Mouse (Mus musculus) granulocyte monocyte progenitor cell, adult 5-6 weeks (primary cell): ENCODE measurements around the gene Slc7a10. TPM values are rescaled to one million over a fixed set of nuclear protein-coding genes. Genes with fewer than 3 reads are reported as not detected.

ENCODE experiments used
- ATAC-seq: replicated peaks from 2 replicates; pipeline ENCODE4 v1.8.0; 2016; ENCODE audit warnings: mild to moderate bottlenecking, moderate TSS enrichment, inconsistent platforms; ENCODE audit not compliant: poor library complexity, severe bottlenecking
- total RNA-seq, 2 experiments: library from RNA; stranded (forward) in 1 of 2; stranded (reverse) in 1 of 2; fragments of 200-712, 200-1000 nt in 1 of 2; fragments of >200 nt in 1 of 2; fragmentation: Nextera tagmentation in 1 of 2; gene quantifications; 2 replicates each; pipeline ENCODE4 v1.2.3; 2014 to 2017

The Slc7a10 gene
- not detected in 2 replicates for total RNA-seq (2014; fragmentation: Nextera tagmentation)
- not detected in 2 replicates for total RNA-seq (2017)

DNA sequence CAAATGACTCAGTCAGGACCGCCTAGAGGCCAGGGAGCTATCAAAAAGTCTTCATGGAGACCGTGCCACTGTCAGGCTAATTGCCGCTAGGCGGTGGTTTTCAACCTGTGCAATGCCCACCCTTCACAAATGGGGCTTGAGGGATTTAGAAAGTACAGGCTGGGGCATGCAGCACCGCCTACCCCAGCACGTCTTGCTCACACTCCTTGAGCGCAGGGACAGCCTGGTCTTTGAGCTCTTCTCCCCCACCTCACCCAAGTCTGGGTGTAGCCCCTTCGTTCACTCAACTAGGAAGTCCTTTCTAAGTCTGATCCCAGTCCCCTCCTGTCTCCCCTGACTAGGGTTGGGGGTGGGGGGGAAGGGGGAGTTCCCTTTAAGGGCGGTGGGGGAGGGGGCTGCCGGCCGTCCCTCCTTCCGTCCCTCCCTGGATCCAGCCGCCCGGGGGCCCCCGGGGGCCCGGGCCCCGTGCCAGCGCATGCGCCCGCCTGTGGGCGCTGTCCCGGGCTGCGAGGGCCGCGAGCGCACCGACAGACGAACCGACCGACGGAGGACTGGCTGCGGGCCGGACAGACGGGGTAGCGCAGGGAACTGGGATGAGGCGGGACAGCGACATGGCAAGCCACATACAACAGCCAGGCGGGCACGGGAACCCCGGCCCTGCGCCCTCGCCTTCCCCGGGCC lies at the start of gene Slc7a10:
Slc7a10 (plus strand) TSS at position 497 of the 681 bp plus-strand sequence.
- ATAC-seq: 0 out of 2 replicates have a peak, but pooled peaks have one; percentile 26

GRCm38 (mm10) chr7:35137524-35137923 lies 48.7 kb upstream of the Slc7a10 start:
- ATAC-seq: peak; percentile 65

DNA sequence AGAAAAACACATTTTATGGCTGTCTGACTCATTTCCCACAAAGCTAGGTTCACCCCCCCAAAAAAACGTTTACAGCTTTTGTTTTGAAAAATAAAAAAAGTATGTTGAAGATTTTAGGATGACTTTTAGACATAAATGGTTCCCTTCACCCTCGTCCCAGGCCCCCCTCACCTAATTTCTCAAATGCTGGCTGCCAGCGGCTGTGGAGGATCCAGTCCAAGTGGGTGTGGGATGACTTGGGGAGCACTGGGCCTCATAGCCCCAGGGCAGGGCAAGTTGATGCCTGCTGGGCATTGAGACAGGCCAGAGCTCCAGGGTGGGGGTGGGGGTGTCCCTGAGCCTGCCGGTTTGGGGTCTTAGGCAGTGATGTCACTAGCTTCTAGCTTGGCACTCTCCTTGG lies 47.7 kb upstream of the Slc7a10 start:
- ATAC-seq: no peak

GRCm38 (mm10) chr7:35139880-35140279 lies 46.3 kb upstream of the Slc7a10 start:
- ATAC-seq: peak; percentile 67

DNA sequence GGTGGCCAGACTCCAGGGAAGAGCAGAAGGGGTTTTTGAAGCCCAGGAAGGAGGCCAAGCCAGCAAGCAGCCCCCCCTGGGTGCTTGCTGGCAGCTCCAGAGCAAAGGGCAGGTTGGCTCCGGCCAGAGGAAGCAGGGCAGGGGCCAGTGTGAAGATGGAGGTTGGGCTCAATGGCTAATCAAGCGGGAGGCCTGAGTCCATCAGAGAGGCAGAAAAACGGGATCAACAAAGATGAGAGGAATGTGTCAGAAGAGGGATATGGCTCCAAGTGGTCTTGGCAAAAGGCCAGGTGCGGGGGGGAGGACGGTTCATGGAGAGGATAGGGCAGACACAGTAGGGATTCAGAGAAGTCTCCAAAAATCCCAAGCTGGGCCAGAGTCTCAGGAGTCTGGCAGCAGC lies 44.7 kb upstream of the Slc7a10 start:
- ATAC-seq: no peak

DNA sequence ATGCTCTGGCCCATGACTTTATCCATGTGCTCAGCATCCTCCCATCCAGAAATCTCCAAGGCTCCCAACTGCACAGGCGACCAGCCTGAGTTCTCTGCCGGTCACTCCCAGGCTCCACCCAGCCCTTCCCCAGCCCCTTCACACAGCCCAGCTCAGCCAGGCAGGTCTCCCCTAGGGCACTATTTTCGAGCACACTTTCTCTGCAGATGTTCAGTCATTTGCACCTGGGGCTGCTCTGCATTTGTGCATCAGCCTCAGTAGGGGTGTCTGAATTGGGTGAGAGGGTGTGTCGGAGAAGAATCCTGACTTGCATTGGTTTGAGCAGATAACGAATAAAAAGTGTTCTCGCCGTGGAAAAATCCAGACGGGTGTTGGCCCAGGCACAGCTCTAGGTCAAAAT lies 43.7 kb upstream of the Slc7a10 start:
- no peak for ATAC-seq

- 0 out of 2 replicates have a peak, but pooled peaks have one; percentile 6 for ATAC-seq
Measured at GRCm38 (mm10) chr7:35143864-35144618, 42.1 kb upstream of the Slc7a10 start.

DNA sequence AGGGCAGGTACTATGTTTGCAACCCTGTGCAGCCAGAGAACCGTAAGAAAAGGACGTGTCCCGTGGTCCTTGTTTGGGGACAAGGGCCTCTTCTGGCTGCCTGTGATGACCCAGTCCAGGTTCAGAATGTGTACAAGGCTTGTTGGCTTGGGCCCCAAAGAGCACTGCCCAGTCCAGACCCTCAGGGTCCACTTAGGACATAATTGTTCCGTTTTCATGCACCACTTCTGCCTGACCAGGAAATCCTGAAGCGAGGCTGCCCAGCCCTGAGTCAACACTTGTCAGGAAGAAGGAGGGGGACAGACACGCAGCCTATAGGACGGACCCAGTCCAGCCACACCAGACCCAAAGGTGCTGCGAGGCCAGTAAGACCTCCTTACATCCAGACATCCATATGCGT lies 41.1 kb upstream of the Slc7a10 start:
- peak; percentile 41 for ATAC-seq

- ATAC-seq: no peak
Measured at GRCm38 (mm10) chr7:35146269-35146668, 39.9 kb upstream of the Slc7a10 start.

DNA sequence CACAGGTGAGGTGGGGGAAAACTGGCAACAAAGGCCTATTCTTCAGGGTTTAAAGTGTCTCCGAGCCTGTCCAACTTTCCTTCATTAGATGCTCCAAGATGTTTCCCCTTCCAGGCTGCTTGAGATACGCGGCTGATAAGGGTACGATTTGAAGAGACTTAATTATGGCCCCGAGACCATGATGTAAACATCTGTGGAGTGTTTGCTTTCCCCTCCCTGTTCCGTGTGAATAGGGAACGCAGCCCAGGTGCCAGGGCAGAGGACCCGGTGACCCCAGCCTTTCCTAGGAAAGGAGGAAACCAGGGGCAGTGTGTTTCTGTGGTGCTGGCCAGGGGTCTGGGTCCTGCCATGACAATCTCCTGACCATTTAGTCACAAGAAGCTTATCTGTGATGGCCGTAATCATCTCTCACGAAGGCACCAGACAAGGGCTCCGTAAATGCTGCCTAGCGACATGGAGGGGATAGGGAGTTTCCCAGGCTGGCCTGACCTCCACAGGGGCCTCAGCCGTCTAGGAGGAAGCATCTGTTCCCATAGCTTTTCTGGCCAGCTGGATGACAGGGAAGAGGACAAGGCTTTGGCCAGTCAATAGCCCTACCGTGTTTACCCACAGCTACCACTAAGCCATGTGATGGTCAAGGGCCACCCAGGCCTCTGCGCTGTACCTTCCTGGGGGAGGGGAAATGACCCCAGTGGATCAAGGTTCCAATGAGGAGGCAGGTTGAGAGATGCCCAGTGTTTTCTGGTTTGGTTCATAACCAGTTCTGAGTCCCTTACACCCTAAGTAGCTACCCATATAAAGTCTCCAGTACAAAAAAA lies 36.4 kb upstream of the Slc7a10 start:
- ATAC-seq: no peak

DNA sequence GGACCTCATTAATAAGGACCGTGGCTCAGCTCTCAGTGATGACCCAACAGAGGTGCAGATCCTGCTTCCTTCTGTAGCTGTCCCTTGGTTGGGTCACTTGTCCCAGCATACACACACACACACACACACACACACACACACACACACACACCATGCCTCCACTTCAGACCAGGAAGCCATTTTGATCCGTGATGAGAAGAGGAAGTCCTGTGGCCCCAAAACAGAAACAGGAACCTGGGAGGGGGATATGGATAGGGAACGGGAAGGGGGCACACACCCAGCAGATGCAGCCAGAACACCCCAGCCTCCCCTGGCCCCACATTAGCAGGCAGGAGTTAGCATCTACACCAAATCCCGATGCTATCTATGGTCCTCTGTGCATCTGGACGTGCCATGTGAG lies 35.3 kb upstream of the Slc7a10 start:
- ATAC-seq: peak; percentile 65

GRCm38 (mm10) chr7:35154449-35154848 lies 31.7 kb upstream of the Slc7a10 start:
- peak; percentile 11 for ATAC-seq

DNA sequence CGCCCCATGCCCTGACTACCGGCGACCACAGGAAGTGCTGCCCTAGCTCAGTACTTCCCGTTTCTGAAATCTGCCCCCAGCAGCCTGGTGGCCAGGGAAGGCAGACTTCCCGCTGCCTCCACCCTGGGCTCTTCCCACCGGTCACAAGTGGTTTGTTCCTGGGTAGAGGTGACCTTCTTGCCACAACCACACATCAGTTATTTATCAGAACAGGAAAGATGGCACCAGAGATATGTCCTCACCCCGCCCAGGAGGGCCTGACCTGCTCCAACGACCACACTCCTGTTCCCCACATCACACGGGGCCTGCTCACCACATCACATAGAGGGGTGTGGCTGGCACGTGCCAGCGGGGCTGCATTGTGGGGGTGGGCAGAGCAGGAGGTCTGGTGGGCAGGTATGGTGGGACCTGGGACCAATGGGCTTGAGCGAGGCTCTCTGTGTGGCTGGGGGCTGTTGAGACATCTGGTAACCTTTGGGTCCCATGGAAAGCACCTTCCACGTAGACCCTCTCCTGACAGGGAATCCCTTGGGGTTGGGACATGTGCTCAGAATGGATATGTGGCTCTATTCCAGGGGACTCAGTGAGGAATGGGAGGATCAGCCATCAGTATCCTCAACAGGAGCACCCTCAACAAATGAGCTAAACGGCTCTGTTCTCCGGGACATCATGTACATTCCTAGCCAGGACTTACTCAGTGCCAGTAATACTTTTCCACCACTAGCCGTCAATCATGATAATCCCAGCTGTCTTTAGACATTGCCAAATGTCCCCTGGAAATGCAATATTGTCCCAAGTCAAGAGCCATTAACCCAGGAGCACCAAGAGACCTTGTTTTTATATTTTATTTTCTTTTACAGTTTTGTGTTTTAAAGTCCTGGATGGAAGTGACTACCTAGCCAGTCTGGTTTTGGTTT lies 29.4 kb upstream of the Slc7a10 start:
- peak; percentile 68 for ATAC-seq

GRCm38 (mm10) chr7:35157512-35157911 lies 28.7 kb upstream of the Slc7a10 start:
- peak; percentile 51 for ATAC-seq

DNA sequence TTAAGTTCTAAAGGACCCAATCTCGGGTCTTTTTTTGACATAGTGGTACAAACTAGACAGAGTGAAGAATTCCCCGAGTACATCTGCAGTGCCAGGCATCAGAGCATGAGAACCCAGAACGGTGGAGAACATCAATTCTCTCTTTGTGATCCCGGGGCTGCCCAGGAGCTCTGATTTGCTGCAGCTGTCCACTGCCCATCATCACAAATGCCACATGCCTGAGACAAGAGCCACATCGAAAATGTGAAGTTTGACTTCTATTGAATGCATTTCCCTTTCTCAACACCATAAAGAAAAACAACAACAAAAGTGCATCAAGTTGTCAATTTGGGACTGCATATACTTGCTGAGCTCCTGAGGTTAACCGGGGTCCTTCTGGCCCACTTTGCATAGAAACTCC lies 23.7 kb upstream of the Slc7a10 start:
- no peak for ATAC-seq

DNA sequence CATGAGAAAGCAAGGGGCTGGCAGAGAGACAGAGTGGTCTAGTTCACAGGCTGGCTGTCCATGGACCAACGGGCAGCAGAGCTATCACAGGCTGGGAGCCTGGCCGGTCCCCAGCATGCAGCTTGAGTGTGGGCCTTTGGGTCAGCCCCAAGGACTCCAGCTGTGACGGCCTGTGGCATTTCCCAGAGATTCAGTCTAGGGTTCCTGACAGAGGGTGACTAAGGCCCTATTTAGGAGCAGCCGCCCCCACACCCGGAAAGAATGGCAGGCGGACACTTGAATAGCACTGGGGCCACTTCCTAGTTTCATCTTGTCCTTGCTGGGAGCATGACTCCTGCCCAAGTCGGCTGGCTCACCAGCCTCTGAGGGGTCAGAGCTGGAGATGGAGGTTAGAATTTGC lies 22.6 kb upstream of the Slc7a10 start:
- ATAC-seq: peak; percentile 28; the same call in 1 of the 2 replicates

DNA sequence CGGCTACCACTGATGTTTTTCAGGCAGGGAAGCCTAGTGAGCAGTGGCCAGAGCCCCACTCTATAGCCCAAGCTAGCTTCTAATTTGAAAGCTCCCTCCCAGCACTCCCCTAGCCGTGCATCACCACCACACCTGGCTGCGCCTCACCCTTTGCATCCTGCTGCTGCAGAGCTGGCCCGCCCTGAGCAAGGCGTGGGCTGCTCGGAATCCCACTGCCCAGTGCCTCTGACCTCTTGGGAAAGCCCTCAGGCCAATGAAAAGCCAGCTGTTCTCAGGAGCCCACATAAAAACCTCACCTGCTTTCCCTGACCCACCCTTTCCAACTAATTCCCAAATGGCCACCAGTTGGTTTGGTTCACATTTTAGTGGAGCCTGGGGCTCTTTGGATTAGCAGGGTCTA lies 22.1 kb upstream of the Slc7a10 start:
- no peak for ATAC-seq

- peak; percentile 41 for ATAC-seq
Measured at GRCm38 (mm10) chr7:35166988-35167387, 19.2 kb upstream of the Slc7a10 start.

DNA sequence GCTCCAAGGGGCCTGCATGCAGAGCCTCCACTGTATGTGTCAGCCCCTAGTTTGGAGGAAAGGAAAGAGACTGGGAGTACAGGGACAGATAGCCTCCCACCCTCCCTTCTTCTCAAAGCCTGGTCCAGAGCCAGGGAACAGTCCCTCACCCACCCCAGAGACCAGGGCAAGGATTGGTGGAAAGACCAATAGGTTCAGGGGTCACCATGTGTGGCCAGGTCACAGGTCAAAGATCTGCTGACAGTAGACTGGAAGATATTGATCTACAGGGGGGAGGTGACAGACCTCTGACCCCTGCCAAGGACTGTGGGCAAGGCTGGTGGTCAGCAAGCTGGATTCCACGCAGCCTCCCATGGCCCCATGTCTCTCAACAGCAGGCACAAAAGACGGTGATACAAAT lies 18.3 kb upstream of the Slc7a10 start:
- no peak for ATAC-seq

GRCm38 (mm10) chr7:35169341-35169740 lies 16.8 kb upstream of the Slc7a10 start:
- peak; percentile 74 for ATAC-seq
